Mouse (Mus musculus): Measurements from ENCODE around the gene Tnip3. TPM values are rescaled to one million over a fixed set of nuclear protein-coding genes. Genes with fewer than 3 reads are reported as not detected.

Gene Tnip3
- polyA plus RNA-seq, 2 experiments from 2014 or later: 6.0 to 9.5 TPM

GRCm38 (mm10) chr6:65651376-65651775 is 126.3 kb downstream of the Tnip3 start:
- ATAC-seq: no peak

- no peak for ATAC-seq
These were observed 136.2 kb downstream of the Tnip3 start for GRCm38 (mm10) chr6:65661272-65661671.

GRCm38 (mm10) chr6:65662050-65662449 is 136.9 kb downstream of the Tnip3 start:
- peak; percentile 93 for ATAC-seq

- ATAC-seq: no peak
These were observed 138.9 kb downstream of the Tnip3 start for GRCm38 (mm10) chr6:65663990-65664389.

- no peak for ATAC-seq
These were observed 141.2 kb downstream of the Tnip3 start for GRCm38 (mm10) chr6:65666295-65666694.

GRCm38 (mm10) chr6:65669971-65670370 is 144.9 kb downstream of the Tnip3 start:
- no peak for ATAC-seq

- ATAC-seq: no peak
These were observed 145.9 kb downstream of the Tnip3 start for GRCm38 (mm10) chr6:65670981-65671411.

- peak; percentile 60 for ATAC-seq
These were observed 146.3 kb downstream of the Tnip3 start, which contains the start of gene Ndnf for GRCm38 (mm10) chr6:65671451-65671850. Gene Ndnf (plus strand): TSS chr6:65671590.

- peak; percentile 48 for ATAC-seq
These were observed 147.3 kb downstream of the Tnip3 start for GRCm38 (mm10) chr6:65672131-65673031.

Other genes starting within 250 kb of the Tnip3 start
- gene C130060K24Rik, start 144.2 kb upstream of the Tnip3 start, polyA plus RNA-seq (2017; shearing (Covaris generic)): not detected
- under 1 TPM; 0.25 to 0.74 TPM for gene Ndnf, start 146.3 kb downstream of the Tnip3 start, polyA plus RNA-seq (2017; shearing (Covaris generic))

Measured in activated CD4-positive, CD25-positive, alpha-beta regulatory T cell, adult 4 months (primary cell).